Mouse (Mus musculus) CH12.LX (cell line): ENCODE results near the gene Ube2b. TPM values are rescaled to one million over a fixed set of nuclear protein-coding genes. Genes with fewer than 3 reads are reported as not detected.

Experiments used
- DNase-seq: peaks from one replicate; pipeline ENCODE4 v3.0.0-alpha.2; 2013; ENCODE audit errors: extremely low read depth
- H3K27ac ChIP-seq: 2 replicates; pipeline ENCODE4 v1.5.1; 2012; ENCODE audit warnings: low read depth, mild to moderate bottlenecking, control low read depth, moderate library complexity; ENCODE audit not compliant: insufficient read depth
- H3K27me3 ChIP-seq: replicated peaks from 2 replicates; pipeline ENCODE3; 2012; ENCODE audit warnings: inconsistent platforms
- H3K36me3 ChIP-seq, 2 experiments: replicated peaks in 1 of 2; 2 replicates each; pipeline versions ENCODE3 to v1.6.1; 2012; ENCODE audit warnings: inconsistent platforms in 1 of 2, low read length in 1 of 2, mild to moderate bottlenecking in 1 of 2, mixed read lengths in 1 of 2, moderate library complexity in 1 of 2; ENCODE audit not compliant: control insufficient read depth in 1 of 2, insufficient read depth in 1 of 2
- H3K4me1 ChIP-seq, 2 experiments: 2 replicates each; pipeline ENCODE4 v1.6.1; 2012; ENCODE audit warnings: inconsistent platforms in 1 of 2, moderate library complexity in 1 of 2; ENCODE audit not compliant: insufficient read depth in 2 of 2, control insufficient read depth in 1 of 2
- H3K4me2 ChIP-seq: 2 replicates; pipeline ENCODE4 v1.6.1; 2012; ENCODE audit warnings: low read depth, mild to moderate bottlenecking, control low read depth; ENCODE audit not compliant: poor library complexity, insufficient read depth, severe bottlenecking
- H3K4me3 ChIP-seq, 3 experiments: fragments of 150-350 bp in 1 of 3; sonication (generic) in 1 of 3; replicated peaks in 1 of 3; 2 replicates each; pipeline versions ENCODE3 to v1.5.1; 2011 to 2012; ENCODE audit warnings: low read depth in 2 of 3, low read length in 2 of 3, mild to moderate bottlenecking in 2 of 3, moderate library complexity in 2 of 3, control low read depth in 1 of 3, improper control_type of control experiment in 1 of 3, inconsistent platforms in 1 of 3, mixed read lengths in 1 of 3; ENCODE audit not compliant: poor library complexity in 1 of 3
- H3K79me2 ChIP-seq: replicated peaks from 2 replicates; pipeline ENCODE4 v1.6.1; 2012; ENCODE audit warnings: mild to moderate bottlenecking, moderate library complexity; ENCODE audit not compliant: control insufficient read depth, poor library complexity, insufficient read depth, severe bottlenecking; ENCODE audit errors: extremely low read depth
- H3K9ac ChIP-seq: 2 replicates; pipeline ENCODE4 v1.6.1; 2012; ENCODE audit warnings: low read depth, mild to moderate bottlenecking, control low read depth, moderate library complexity; ENCODE audit not compliant: insufficient read depth
- H3K9me3 ChIP-seq: replicated peaks from 2 replicates; pipeline ENCODE3; 2012; ENCODE audit warnings: low read length, inconsistent platforms, mixed read lengths
- CHD1 ChIP-seq: IDR thresholded peaks from 2 replicates; pipeline ENCODE4 v1.6.1; 2012; ENCODE audit warnings: low read depth, low read length, improper control_type of control experiment, inconsistent platforms
- CTCF ChIP-seq, 2 experiments: IDR thresholded peaks in 1 of 2; conservative IDR thresholded peaks in 1 of 2; 2 replicates each; pipeline ENCODE4 v1.5.1; 2011 to 2012; ENCODE audit warnings: low read depth in 2 of 2, low read length in 2 of 2, improper control_type of control experiment in 1 of 2, inconsistent platforms in 1 of 2, mild to moderate bottlenecking in 1 of 2, moderate library complexity in 1 of 2
- E2F4 ChIP-seq: IDR thresholded peaks from 2 replicates; pipeline ENCODE4 v1.6.1; 2011; ENCODE audit warnings: low read depth, low read length, improper control_type of control experiment; ENCODE audit not compliant: insufficient replicate concordance
- ELF1 ChIP-seq: IDR thresholded peaks from 2 replicates; pipeline ENCODE4 v1.6.1; 2014; ENCODE audit warnings: low read depth, mild to moderate bottlenecking, inconsistent platforms, low read length, improper control_type of control experiment
- ETS1 ChIP-seq: conservative IDR thresholded peaks from 2 replicates; pipeline ENCODE4 v1.6.1; 2012; ENCODE audit warnings: low read depth, mild to moderate bottlenecking, inconsistent platforms, low read length, improper control_type of control experiment, moderate library complexity
- HCFC1 ChIP-seq: IDR thresholded peaks from 2 replicates; pipeline ENCODE4 v1.6.1; 2012; ENCODE audit warnings: low read depth, mild to moderate bottlenecking, inconsistent platforms, low read length, improper control_type of control experiment
- IRF4 ChIP-seq: IDR thresholded peaks from 2 replicates; pipeline ENCODE4 v1.6.1; 2014; ENCODE audit warnings: low read depth, mild to moderate bottlenecking, inconsistent platforms, low read length, improper control_type of control experiment
- JUN ChIP-seq: IDR thresholded peaks from 2 replicates; pipeline ENCODE4 v1.6.1; 2011; ENCODE audit warnings: low read depth, mild to moderate bottlenecking, low read length, improper control_type of control experiment, moderate library complexity; ENCODE audit not compliant: insufficient read depth
- JUND ChIP-seq: conservative IDR thresholded peaks from 2 replicates; pipeline ENCODE4 v1.6.1; 2011; ENCODE audit warnings: low read depth, low read length, improper control_type of control experiment
- KAT2A ChIP-seq: IDR thresholded peaks from 2 replicates; pipeline ENCODE4 v1.6.1; 2012; ENCODE audit warnings: low read length, improper control_type of control experiment, inconsistent platforms; ENCODE audit not compliant: insufficient replicate concordance
- MAFK ChIP-seq: IDR thresholded peaks from 2 replicates; pipeline ENCODE4 v1.6.1; 2011; ENCODE audit warnings: low read length, improper control_type of control experiment; ENCODE audit not compliant: insufficient replicate concordance
- MAZ ChIP-seq: IDR thresholded peaks from 2 replicates; pipeline ENCODE4 v1.6.1; 2012; ENCODE audit warnings: low read depth, mild to moderate bottlenecking, inconsistent platforms, low read length, improper control_type of control experiment, moderate library complexity
- MXI1 ChIP-seq: IDR thresholded peaks from 2 replicates; pipeline ENCODE4 v1.6.1; 2011; ENCODE audit warnings: mild to moderate bottlenecking, low read depth, low read length, improper control_type of control experiment
- MYC ChIP-seq: IDR thresholded peaks from 2 replicates; pipeline ENCODE4 v1.6.1; 2011; ENCODE audit warnings: low read depth, mild to moderate bottlenecking, improper control_type of control experiment, low read length
- NELFE ChIP-seq: IDR thresholded peaks from 2 replicates; pipeline ENCODE4 v1.6.1; 2011; ENCODE audit warnings: low read depth, low read length, improper control_type of control experiment
- NRF1 ChIP-seq: IDR thresholded peaks from 2 replicates; pipeline ENCODE4 v1.6.1; 2014; ENCODE audit warnings: low read depth, mild to moderate bottlenecking, inconsistent platforms, low read length, improper control_type of control experiment, moderate library complexity
- PAX5 ChIP-seq: IDR thresholded peaks from 2 replicates; pipeline ENCODE4 v1.6.1; 2012; ENCODE audit warnings: low read length, inconsistent platforms, mixed read lengths
- POLR2A ChIP-seq: IDR thresholded peaks from 2 replicates; pipeline ENCODE4 v1.6.1; 2011; ENCODE audit warnings: low read depth, mild to moderate bottlenecking, improper control_type of control experiment, low read length
- RAD21 ChIP-seq: IDR thresholded peaks from 2 replicates; pipeline ENCODE4 v1.6.1; 2011; ENCODE audit warnings: low read depth, mild to moderate bottlenecking, low read length, improper control_type of control experiment, moderate library complexity
- SMC3 ChIP-seq: IDR thresholded peaks from 2 replicates; pipeline ENCODE4 v1.6.1; 2011; ENCODE audit warnings: low read depth, low read length, improper control_type of control experiment
- USF1 ChIP-seq: IDR thresholded peaks from 2 replicates; pipeline ENCODE4 v1.6.1; 2014; ENCODE audit warnings: low read depth, mild to moderate bottlenecking, inconsistent platforms, low read length, improper control_type of control experiment
- USF2 ChIP-seq: conservative IDR thresholded peaks from 2 replicates; pipeline ENCODE4 v1.6.1; 2011; ENCODE audit warnings: low read depth, low read length, improper control_type of control experiment
- ZC3H11A ChIP-seq: IDR thresholded peaks from 2 replicates; pipeline ENCODE4 v1.6.1; 2012; ENCODE audit warnings: low read depth, mild to moderate bottlenecking, inconsistent platforms, low read length, improper control_type of control experiment
- ZKSCAN1 ChIP-seq: IDR thresholded peaks from 2 replicates; pipeline ENCODE4 v1.6.1; 2012; ENCODE audit warnings: low read depth, inconsistent platforms, low read length, improper control_type of control experiment, borderline replicate concordance
- ZNF384 ChIP-seq: IDR thresholded peaks from 2 replicates; pipeline ENCODE4 v1.6.1; 2012; ENCODE audit warnings: low read depth, low read length, improper control_type of control experiment, inconsistent platforms
- dilution Hi-C: fragments of 300-500 bp; cut with MboI; formaldehyde crosslinking; loops from 2 replicates; pipeline ENCODE4 v1.14.3; 2020; ENCODE audit warnings: low sequenced_read_pairs; ENCODE audit not compliant: extremely low pct_unique_long_range_greater_than_20kb, extremely low pct_ligation_motif_present
- in situ Hi-C: fragments of 300-500 bp; cut with MboI; formaldehyde crosslinking; loops from 3 replicates; pipeline ENCODE4 v1.14.3; 2019; ENCODE audit warnings: low sequenced_read_pairs, low pct_ligation_motif_present, low pct_unique_long_range_greater_than_20kb, mixed read lengths
- polyA plus RNA-seq: library from polyadenylated mRNA; unstranded; fragments of >175 nt; gene quantifications from 2 replicates; pipeline ENCODE4 v1.2.1, GENCODE M21; 2012; ENCODE audit warnings: low read depth; ENCODE audit not compliant: insufficient read length
- total RNA-seq, 2 experiments: library from RNA; depleted of rRNA; stranded (reverse); fragments of 300-350 nt in 1 of 2; fragments of >200 nt in 1 of 2; gene quantifications; 2 replicates each; pipeline ENCODE4 v1.2.3; 2012 to 2014

Ube2b gene
- total and polyA plus RNA-seq, 3 experiments, result 76.7 to 278 (median 230) TPM

DNA sequence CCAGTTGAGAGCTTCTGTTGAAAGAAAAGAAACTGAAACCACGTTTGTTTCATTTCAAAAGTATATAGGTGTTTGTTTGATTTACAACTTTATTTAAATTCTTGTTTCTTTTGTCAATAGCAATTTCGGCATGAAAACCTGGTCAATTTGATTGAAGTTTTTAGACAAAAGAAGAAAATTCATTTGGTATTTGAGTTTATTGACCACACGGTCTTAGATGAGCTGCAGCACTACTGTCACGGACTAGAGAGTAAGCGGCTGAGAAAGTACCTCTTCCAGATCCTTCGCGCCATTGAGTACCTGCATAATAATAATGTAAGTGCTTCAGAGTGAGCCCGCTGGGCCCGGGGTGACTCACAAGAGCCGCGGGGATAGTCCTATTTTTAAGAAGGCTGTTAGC lies 10.4 kb upstream of the Ube2b start (continued):
- no peak for TF ChIP-seq KAT2A
- TF ChIP-seq ETS1, result peak; percentile 36; the same call in 1 of the 2 replicates

DNA sequence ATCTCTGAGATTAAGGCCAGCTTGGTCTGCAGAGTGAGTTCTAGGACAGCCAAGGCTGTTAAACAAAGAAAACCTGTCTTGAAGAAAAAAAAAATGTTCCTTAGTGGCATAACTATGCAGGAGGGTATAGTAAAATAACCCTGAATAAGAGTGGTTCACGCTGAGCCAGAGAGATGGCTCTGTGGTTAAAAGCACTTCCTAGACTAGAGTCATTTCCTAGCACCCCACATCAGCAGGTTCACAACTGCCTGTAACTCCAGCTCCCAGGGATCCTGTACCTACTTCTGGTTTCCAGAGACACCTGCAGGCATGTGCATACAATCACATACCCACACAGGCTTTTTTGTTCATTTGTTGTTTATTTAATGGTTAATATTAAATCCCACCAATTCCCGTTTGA lies 5.0 kb upstream of the Ube2b start:
- H3K9ac ChIP-seq, result peak overlapping the region; percentile 32; the same call in 1 of the 2 replicates
- H3K36me3 ChIP-seq, result peaks cover 0 to 14% of the 10 kb centered on the region in 2 experiments
- DNase-seq, result no peak
- H3K4me1 ChIP-seq, result peaks cover 13 to 48% of the 10 kb centered on the region in 2 experiments
- dilution Hi-C loops (no loop called here), in situ Hi-C loops (no loop called here)
- TF ChIP-seq JUN (no peak), ELF1 (no peak), IRF4 (no peak), JUND (no peak), MAFK (no peak), NELFE (no peak), ZNF384 (0 out of 2 replicates have a peak, but pooled peaks have one; percentile 15), USF2 (no peak), PAX5 (no peak), USF1 (no peak), MYC (0 out of 2 replicates have a peak, but pooled peaks have one; percentile 26), HCFC1 (no peak), ZKSCAN1 (no peak), RAD21 (no peak; the same call in none of the 2 replicates), E2F4 (no peak), MAZ (no peak), ZC3H11A (no peak), NRF1 (no peak), MXI1 (no peak), CTCF (conservative IDR thresholded peaks at IDR 0.05 in 1 of 2, IDR thresholded peaks at IDR 0.05 in 1 of 2; ENCODE audit: low read depth in 2 of 2, low read length in 2 of 2) (no peak), POLR2A (no peak), SMC3 (no peak), CHD1 (0 out of 2 replicates have a peak, but pooled peaks have one; percentile 31)
- H3K4me3 ChIP-seq, result no peak overlapping the region
- H3K27me3 ChIP-seq, result no peaks in the 10 kb centered on the region
- no peaks in the 10 kb centered on the region for H3K9me3 ChIP-seq
- no peak overlapping the region for H3K27ac ChIP-seq
- H3K4me2 ChIP-seq, result no peak overlapping the region
- H3K79me2 ChIP-seq, result 0 out of 2 replicates have a peak, but pooled peaks cover 4% of the 10 kb centered on the region
